Mouse (Mus musculus) limb, embryonic 11.5 days (tissue): ENCODE data around the gene Neu1. TPM values are rescaled to one million over a fixed set of nuclear protein-coding genes. Genes with fewer than 3 reads are reported as not detected.
A peak's percentile ranks its signal among the peaks of the same experiment; 100 is the strongest.

Source experiments
- ATAC-seq: fragments of 200-750 bp; cut with Nextera tagmentation; 2 replicates; pipeline ENCODE4 v1.8.0; 2017; ENCODE audit warnings: low read depth; ENCODE audit not compliant: insufficient number of reproducible peaks, low FRiP score, low TSS enrichment
- DNase-seq: peaks from one replicate; pipeline ENCODE4 v3.0.0-alpha.2; 2015; ENCODE audit warnings: low spot score
- H3K27ac ChIP-seq: fragments of 300-500 bp; sonication (generic); replicated peaks from 2 replicates; pipeline ENCODE4 v1.5.1; 2014; ENCODE audit warnings: low read depth, mild to moderate bottlenecking, low read length
- H3K27me3 ChIP-seq: fragments of 300-500 bp; sonication (generic); 2 replicates; pipeline ENCODE4 v1.6.1; 2014; ENCODE audit warnings: mild to moderate bottlenecking, low read length, mixed read lengths; ENCODE audit not compliant: control insufficient read depth, insufficient read depth
- H3K36me3 ChIP-seq: fragments of 300-500 bp; sonication (generic); 2 replicates; pipeline ENCODE4 v1.6.1; 2014; ENCODE audit warnings: mild to moderate bottlenecking, low read length, moderate library complexity, mixed read lengths; ENCODE audit not compliant: control insufficient read depth, insufficient read depth
- H3K4me1 ChIP-seq: fragments of 300-500 bp; sonication (generic); 2 replicates; pipeline ENCODE4 v1.6.1; 2014; ENCODE audit warnings: low read length, mixed read lengths; ENCODE audit not compliant: control insufficient read depth, insufficient read depth
- H3K4me2 ChIP-seq: fragments of 300-500 bp; sonication (generic); 2 replicates; pipeline ENCODE4 v1.6.1; 2014; ENCODE audit warnings: low read depth, mild to moderate bottlenecking, moderate library complexity; ENCODE audit not compliant: severe bottlenecking
- H3K4me3 ChIP-seq: fragments of 300-500 bp; sonication (generic); 2 replicates; pipeline ENCODE4 v1.5.1; 2014; ENCODE audit warnings: low read depth, low read length
- H3K9ac ChIP-seq: fragments of 300-500 bp; sonication (generic); 2 replicates; pipeline ENCODE4 v1.6.1; 2014; ENCODE audit warnings: mild to moderate bottlenecking, low read length
- H3K9me3 ChIP-seq: fragments of 300-500 bp; sonication (generic); 2 replicates; pipeline ENCODE4 v1.6.1; 2016; ENCODE audit warnings: low read length; ENCODE audit not compliant: control insufficient read depth
- WGBS: fragments of 180-500 bp; shearing (Covaris S2); extraction: QIAGEN DNeasy Blood & Tissue Kit; methylation state at CpG from one replicate; pipeline ENCODE4 v1.1.7; 2014; 5-methylcytosine and 5-hydroxymethylcytosine counted together
- polyA plus RNA-seq: library from polyadenylated mRNA; unstranded; fragments of >200 nt; fragmentation: Nextera tagmentation; extraction: Ambion mirVana; gene quantifications from 2 replicates; pipeline ENCODE4 v1.2.1, GENCODE M21; 2014

Neu1 gene
- polyA plus RNA-seq, 1 experiment from 2014 or later, result 10.3 TPM

DNA sequence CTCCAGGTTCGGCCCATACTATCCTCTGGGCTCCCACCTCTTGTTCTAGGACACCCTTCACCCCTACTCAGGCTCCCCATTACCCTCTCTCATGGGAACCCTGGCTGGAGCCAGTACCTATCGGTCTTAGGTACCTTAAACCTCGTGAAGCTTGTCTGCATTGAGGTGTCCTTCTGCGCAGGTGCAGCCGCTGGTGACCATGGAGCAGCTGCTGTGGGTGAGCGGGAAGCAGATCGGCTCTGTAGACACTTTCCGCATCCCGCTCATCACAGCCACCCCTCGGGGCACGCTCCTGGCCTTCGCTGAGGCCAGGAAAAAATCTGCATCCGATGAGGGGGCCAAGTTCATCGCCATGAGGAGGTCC lies 664 bp downstream of the Neu1 start:
- Histone ChIP-seq H3K9me3 (no peaks in the 10 kb centered on the region), H3K4me1 (peaks cover 4% of the 10 kb centered on the region), H3K27me3 (no peaks in the 10 kb centered on the region), H3K4me3 (peak overlapping the region; percentile 76), H3K4me2 (peak overlapping the region; percentile 98), H3K27ac (no peak overlapping the region), H3K9ac (peak overlapping the region; percentile 72), H3K36me3 (no peaks in the 10 kb centered on the region)
- ATAC-seq (no peak), DNase-seq (no peak)
- WGBS, result 10% methylated on average over 14 of the region's 14 CpGs

DNA sequence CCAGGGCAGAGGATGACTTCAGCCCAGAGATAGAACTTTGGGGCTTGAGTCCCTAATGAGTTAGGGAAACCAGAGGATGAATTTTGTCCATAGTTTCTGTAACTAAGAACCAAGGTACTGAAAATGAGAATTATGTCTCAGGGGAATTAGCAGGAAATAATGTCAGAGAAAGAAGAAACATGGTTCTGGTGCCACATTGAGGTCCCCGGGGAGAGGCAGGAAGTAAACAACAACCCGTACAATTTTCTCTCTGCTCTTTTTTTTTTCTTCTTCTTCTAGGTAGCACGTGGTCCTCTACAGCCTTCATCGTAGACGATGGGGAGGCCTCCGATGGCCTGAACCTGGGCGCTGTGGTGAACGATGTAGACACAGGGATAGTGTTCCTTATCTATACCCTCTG lies 1.2 kb downstream of the Neu1 start:
- DNase-seq (no peak), ATAC-seq (no peak)
- Histone ChIP-seq H3K27me3 (no peaks in the 10 kb centered on the region), H3K4me1 (peaks cover 4% of the 10 kb centered on the region), H3K9me3 (no peaks in the 10 kb centered on the region), H3K36me3 (no peaks in the 10 kb centered on the region), H3K4me3 (peak overlapping the region; percentile 76), H3K9ac (peak overlapping the region; percentile 72; the same call in 1 of the 2 replicates), H3K4me2 (peak overlapping the region; percentile 98), H3K27ac (no peak overlapping the region)
- 94% methylated on average over 8 of the region's 8 CpGs for WGBS

DNA sequence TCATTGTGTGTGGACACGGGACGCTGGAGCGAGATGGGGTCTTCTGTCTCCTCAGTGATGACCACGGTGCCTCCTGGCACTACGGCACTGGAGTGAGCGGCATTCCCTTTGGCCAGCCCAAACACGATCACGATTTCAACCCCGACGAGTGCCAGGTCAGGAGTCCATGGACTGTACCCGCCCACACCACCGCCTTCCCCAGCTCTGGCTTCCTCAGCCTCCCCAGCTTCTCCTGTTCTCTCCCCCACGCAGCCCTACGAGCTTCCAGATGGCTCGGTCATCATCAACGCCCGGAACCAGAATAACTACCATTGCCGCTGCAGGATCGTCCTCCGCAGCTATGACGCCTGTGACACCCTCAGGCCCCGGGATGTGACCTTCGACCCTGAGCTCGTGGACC lies 3.0 kb downstream of the Neu1 start:
- Histone ChIP-seq H3K4me1 (peaks cover 4% of the 10 kb centered on the region), H3K4me3 (no peak overlapping the region), H3K36me3 (no peaks in the 10 kb centered on the region), H3K9me3 (no peaks in the 10 kb centered on the region), H3K4me2 (no peak overlapping the region), H3K9ac (no peak overlapping the region), H3K27ac (no peak overlapping the region), H3K27me3 (no peaks in the 10 kb centered on the region)
- no peak for ATAC-seq
- DNase-seq, result no peak
- 77% methylated on average over 22 of the region's 24 CpGs for WGBS

DNA sequence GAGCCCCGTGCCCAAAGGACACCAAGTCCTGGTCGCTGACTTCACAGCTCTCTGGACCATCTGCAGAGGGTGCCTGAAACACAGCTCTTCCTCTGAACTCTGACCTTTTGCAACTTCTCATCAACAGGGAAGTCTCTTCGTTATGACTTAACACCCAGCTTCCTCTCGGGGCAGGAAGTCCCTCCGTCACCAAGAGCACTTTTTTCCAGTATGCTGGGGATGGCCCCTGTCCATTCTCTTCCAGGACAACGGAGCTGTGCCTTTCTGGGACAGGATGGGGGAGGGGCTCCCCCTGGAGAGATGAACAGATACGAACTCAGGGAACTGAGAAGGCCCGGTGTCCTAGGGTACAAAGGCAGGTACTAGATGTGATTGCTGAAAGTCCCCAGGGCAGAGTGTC lies 3.8 kb downstream of the Neu1 start:
- no peak overlapping the region for H3K4me2 ChIP-seq
- H3K27ac ChIP-seq, result no peak overlapping the region

DNA sequence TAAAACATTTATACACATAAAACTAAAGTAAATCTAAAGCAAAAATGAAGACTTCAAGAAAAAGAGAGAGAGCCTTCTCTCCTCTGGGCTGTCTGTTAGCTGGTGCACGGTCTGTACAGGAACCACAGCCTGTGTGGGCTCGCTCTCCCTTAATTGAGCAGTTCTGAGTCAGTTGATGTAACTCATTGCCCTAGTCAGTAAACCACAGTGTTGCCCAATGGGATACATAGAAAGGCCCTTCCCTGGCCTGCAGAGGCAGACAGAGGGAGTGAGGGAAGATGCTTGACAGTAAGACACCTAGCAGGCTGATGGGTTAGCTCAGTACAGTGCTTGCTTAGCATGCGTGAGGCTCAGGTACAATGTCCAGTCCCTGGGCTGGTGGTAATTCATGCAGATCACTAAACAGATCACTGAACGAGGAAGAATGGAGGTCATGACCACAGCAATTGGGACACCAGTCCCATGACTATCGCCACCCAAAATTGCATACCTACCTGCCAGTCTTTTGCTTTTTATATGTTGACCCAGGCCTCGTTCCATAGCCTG lies 7.0 kb downstream of the Neu1 start:
- no peak for DNase-seq
- Histone ChIP-seq H3K36me3 (no peaks in the 10 kb centered on the region), H3K4me3 (no peak overlapping the region), H3K4me1 (0 out of 2 replicates have a peak, but pooled peaks cover 4% of the 10 kb centered on the region), H3K9me3 (no peaks in the 10 kb centered on the region), H3K27me3 (no peaks in the 10 kb centered on the region), H3K9ac (no peak overlapping the region), H3K4me2 (no peak overlapping the region), H3K27ac (no peak overlapping the region)
- WGBS, result 81% methylated on average over 6 of the region's 6 CpGs
- ATAC-seq, result no peak

More for the DNA sequence above, 3.8 kb downstream of the Neu1 start:
- no peak overlapping the region for H3K4me3 ChIP-seq
- peaks cover 4% of the 10 kb centered on the region for H3K4me1 ChIP-seq
- no peak for DNase-seq
- no peaks in the 10 kb centered on the region for H3K36me3 ChIP-seq
- no peak overlapping the region for H3K9ac ChIP-seq
- no peaks in the 10 kb centered on the region for H3K27me3 ChIP-seq
- WGBS, result 55% methylated on average over 8 of the region's 8 CpGs
- ATAC-seq, result no peak
- H3K9me3 ChIP-seq, result no peaks in the 10 kb centered on the region

DNA sequence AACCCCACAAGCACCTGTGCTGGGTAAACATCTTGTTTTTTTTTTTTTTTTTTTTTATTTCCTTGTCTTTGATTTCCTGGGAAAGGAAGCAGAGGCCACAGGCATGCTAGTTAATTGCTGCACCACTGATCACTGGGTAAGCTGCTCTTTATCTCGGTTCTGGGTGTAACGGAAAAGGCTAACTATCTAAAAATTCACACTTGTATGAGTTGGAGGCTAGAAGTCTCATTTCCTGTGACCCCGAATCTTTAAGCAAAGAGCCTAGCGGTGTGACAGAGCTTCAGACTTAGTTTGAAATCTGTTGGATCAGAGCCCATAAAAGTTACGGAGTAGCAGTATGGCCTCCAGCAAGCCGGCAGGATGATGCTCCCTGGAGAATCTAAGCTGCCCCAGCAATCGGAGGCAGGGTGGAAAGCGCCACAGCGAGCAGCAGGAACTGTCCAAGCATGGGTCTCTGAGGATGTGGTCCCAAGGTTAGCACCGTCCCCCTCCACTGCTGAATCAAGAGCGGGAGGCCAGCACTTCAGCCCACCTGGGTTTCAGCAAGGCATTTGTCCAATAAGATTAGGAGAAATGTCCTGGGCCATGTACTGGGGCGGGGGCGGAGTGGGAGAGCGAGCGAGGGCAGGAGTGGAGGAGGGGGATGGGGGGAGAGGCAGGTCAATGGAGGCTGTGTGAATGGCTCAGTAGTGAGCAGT lies 10.4 kb downstream of the Neu1 start:
- Histone ChIP-seq H3K9ac (peak overlapping the region; percentile 55), H3K27ac (no peak overlapping the region; the same call in 1 of the 2 replicates)

DNA sequence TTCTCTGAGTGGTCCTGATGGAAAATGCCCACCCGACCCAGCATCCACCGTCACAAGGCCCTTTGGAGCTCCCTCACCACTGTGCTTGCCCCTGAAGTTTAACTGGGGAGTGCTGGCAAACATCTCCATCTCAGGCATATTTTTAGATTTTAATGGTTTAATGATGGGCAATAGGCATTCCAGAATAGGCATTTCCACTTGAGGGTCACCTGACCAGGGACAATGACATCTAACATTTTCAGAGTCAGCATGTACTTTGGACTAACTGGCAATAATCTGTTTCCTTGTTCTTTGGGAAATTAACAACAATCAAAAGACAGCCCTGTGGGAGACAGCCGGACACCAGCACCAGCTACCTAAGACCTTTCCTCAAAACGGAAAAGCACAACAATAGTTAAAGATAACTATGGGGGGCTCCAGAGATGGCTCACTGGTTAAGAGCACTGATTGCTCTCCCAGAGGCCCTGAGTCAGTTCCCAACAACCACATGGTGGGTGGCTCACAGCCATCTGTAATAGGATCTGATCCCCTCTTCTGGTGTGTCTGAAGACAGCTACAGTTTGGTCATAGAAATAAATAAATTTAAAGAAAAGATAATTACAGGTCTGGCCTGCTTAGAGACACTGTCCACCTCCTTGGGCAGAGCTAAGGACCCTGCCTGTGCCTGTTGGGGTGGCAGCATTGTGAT lies 12.2 kb downstream of the Neu1 start:
- 88% methylated on average over 4 of the region's 4 CpGs for WGBS
- H3K36me3 ChIP-seq, result no peaks in the 10 kb centered on the region
- no peak overlapping the region for H3K4me2 ChIP-seq
- no peak overlapping the region for H3K27ac ChIP-seq
- ATAC-seq (no peak), DNase-seq (no peak)
- H3K9ac ChIP-seq, result no peak overlapping the region
- H3K9me3 ChIP-seq, result no peaks in the 10 kb centered on the region
- 0 out of 2 replicates have a peak, but pooled peaks cover 4% of the 10 kb centered on the region for H3K4me1 ChIP-seq
- no peak overlapping the region for H3K4me3 ChIP-seq
- H3K27me3 ChIP-seq, result no peaks in the 10 kb centered on the region

More for the DNA sequence above, 10.4 kb downstream of the Neu1 start:
- WGBS, result 8% methylated on average over 15 of the region's 15 CpGs
- Histone ChIP-seq H3K9me3 (no peaks in the 10 kb centered on the region), H3K4me2 (peak overlapping the region; percentile 51), H3K4me1 (0 out of 2 replicates have a peak, but pooled peaks cover 4% of the 10 kb centered on the region), H3K4me3 (peak overlapping the region; percentile 28), H3K36me3 (no peaks in the 10 kb centered on the region), H3K27me3 (no peaks in the 10 kb centered on the region)
- ATAC-seq (peak; percentile 78; the same call in 1 of the 2 replicates), DNase-seq (peak; percentile 62)

DNA sequence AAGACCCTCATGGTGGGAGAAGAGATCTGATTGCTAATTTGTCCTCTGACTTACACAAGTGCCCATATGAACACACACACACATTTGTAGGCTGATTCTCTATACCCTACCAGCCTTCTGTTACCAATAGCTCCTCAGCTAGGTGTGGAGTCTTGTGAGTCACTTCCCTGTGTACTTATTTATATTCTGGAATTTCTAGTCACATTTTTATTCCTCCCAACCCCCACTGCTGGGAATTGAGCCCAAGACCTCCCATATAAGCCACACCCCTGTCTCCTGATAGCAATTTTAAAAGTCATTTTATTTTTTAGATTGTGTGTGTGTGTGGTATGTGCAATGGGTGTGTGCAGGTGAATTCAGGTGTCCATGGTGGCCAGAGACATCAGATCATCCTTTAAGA lies 13.3 kb downstream of the Neu1 start:
- Histone ChIP-seq H3K4me3 (no peak overlapping the region), H3K9ac (no peak overlapping the region), H3K36me3 (no peaks in the 10 kb centered on the region), H3K4me2 (no peak overlapping the region), H3K9me3 (no peaks in the 10 kb centered on the region), H3K27ac (no peak overlapping the region), H3K4me1 (0 out of 2 replicates have a peak, but pooled peaks cover 4% of the 10 kb centered on the region), H3K27me3 (no peaks in the 10 kb centered on the region)
- DNase-seq (no peak), ATAC-seq (no peak)
